Mouse (Mus musculus): ENCODE measurements around the gene Ckb. TPM values are rescaled to one million over a fixed set of nuclear protein-coding genes. Genes with fewer than 3 reads are reported as not detected.
A peak's percentile ranks its signal among the peaks of the same experiment; 100 is the strongest.

The Ckb gene
- polyA plus RNA-seq, 1 experiment from 2014 or later: 2,635 TPM

GRCm38 (mm10) chr12:111700920-111701458 is 28.9 kb upstream of the Ckb start:
- 0 out of 2 replicates have a peak overlapping the region, but pooled peaks have one; percentile 20 for H3K9ac ChIP-seq (replicated peaks)

GRCm38 (mm10) chr12:111699542-111699941 is 27.4 kb upstream of the Ckb start:
- 80% methylated on average over 4 of the region's 4 CpGs for WGBS
- no peak overlapping the region for H3K4me3 ChIP-seq
- peaks cover 18% of the 10 kb centered on the region for H3K4me1 ChIP-seq
- no peak for ATAC-seq (ENCODE audit: low FRiP score, low read depth)
- H3K4me2 ChIP-seq (replicated peaks): no peak overlapping the region
- no peak overlapping the region for H3K9ac ChIP-seq (replicated peaks)
- H3K27me3 ChIP-seq: no peaks in the 10 kb centered on the region
- H3K9me3 ChIP-seq: no peaks in the 10 kb centered on the region
- H3K27ac ChIP-seq (replicated peaks): no peak overlapping the region
- H3K36me3 ChIP-seq: no peaks in the 10 kb centered on the region

More at GRCm38 (mm10) chr12:111700920-111701458, 28.9 kb upstream of the Ckb start:
- ATAC-seq (ENCODE audit: low FRiP score, low read depth): no peak
- no peak overlapping the region for H3K4me2 ChIP-seq (replicated peaks)
- H3K4me3 ChIP-seq: no peak overlapping the region
- no peak overlapping the region for H3K27ac ChIP-seq (replicated peaks)
- H3K36me3 ChIP-seq: peaks cover 6% of the 10 kb centered on the region; the same call in 1 of the 2 replicates
- no peaks in the 10 kb centered on the region for H3K27me3 ChIP-seq
- WGBS: 73% methylated on average over 9 of the region's 9 CpGs
- no peaks in the 10 kb centered on the region for H3K9me3 ChIP-seq
- H3K4me1 ChIP-seq: peaks cover 3% of the 10 kb centered on the region

GRCm38 (mm10) chr12:111698346-111698913 is 26.3 kb upstream of the Ckb start:
- 0 out of 2 replicates have a peak overlapping the region, but pooled peaks have one; percentile 28 for H3K9ac ChIP-seq (replicated peaks)
- no peaks in the 10 kb centered on the region for H3K9me3 ChIP-seq
- H3K36me3 ChIP-seq: no peaks in the 10 kb centered on the region
- no peak for ATAC-seq (ENCODE audit: low FRiP score, low read depth)
- H3K27ac ChIP-seq (replicated peaks): no peak overlapping the region
- H3K4me2 ChIP-seq (replicated peaks): no peak overlapping the region
- H3K27me3 ChIP-seq: no peaks in the 10 kb centered on the region
- no peak overlapping the region for H3K4me3 ChIP-seq
- WGBS: 90% methylated on average over 6 of the region's 6 CpGs
- peaks cover 29% of the 10 kb centered on the region for H3K4me1 ChIP-seq

GRCm38 (mm10) chr12:111697708-111698107 is 25.6 kb upstream of the Ckb start:
- no peak for ATAC-seq (ENCODE audit: low FRiP score, low read depth)
- H3K4me2 ChIP-seq (replicated peaks): no peak overlapping the region
- no peaks in the 10 kb centered on the region for H3K36me3 ChIP-seq
- no peak overlapping the region for H3K4me3 ChIP-seq
- no peaks in the 10 kb centered on the region for H3K27me3 ChIP-seq
- WGBS: 71% methylated on average over 4 of the region's 4 CpGs
- H3K9me3 ChIP-seq: no peaks in the 10 kb centered on the region
- 0 out of 2 replicates have a peak overlapping the region, but pooled peaks have one; percentile 28 for H3K9ac ChIP-seq (replicated peaks)
- no peak overlapping the region for H3K27ac ChIP-seq (replicated peaks)
- H3K4me1 ChIP-seq: peaks cover 36% of the 10 kb centered on the region

GRCm38 (mm10) chr12:111696239-111696638 is 24.1 kb upstream of the Ckb start:
- H3K4me2 ChIP-seq (replicated peaks): no peak overlapping the region
- no peaks in the 10 kb centered on the region for H3K9me3 ChIP-seq
- H3K4me1 ChIP-seq: peaks cover 51% of the 10 kb centered on the region
- no peaks in the 10 kb centered on the region for H3K27me3 ChIP-seq
- 17% methylated on average over 6 of the region's 6 CpGs for WGBS
- no peak overlapping the region for H3K4me3 ChIP-seq
- H3K36me3 ChIP-seq: no peaks in the 10 kb centered on the region
- H3K9ac ChIP-seq (replicated peaks): 0 out of 2 replicates have a peak overlapping the region, but pooled peaks have one; percentile 12
- H3K27ac ChIP-seq (replicated peaks): peak overlapping the region; percentile 99
- no peak for ATAC-seq (ENCODE audit: low FRiP score, low read depth)

- WGBS: 27% methylated on average over 13 of the region's 13 CpGs
- H3K9ac ChIP-seq (replicated peaks): peak overlapping the region; percentile 16
- H3K27me3 ChIP-seq: no peaks in the 10 kb centered on the region
- no peaks in the 10 kb centered on the region for H3K9me3 ChIP-seq
- peak overlapping the region; percentile 99 for H3K27ac ChIP-seq (replicated peaks)
- ATAC-seq (ENCODE audit: low FRiP score, low read depth): peak; percentile 42
- peak overlapping the region; percentile 48 for H3K4me2 ChIP-seq (replicated peaks)
- peaks cover 62% of the 10 kb centered on the region for H3K4me1 ChIP-seq
- H3K36me3 ChIP-seq: no peaks in the 10 kb centered on the region
- peak overlapping the region; percentile 13; the same call in 1 of the 2 replicates for H3K4me3 ChIP-seq
Observed at GRCm38 (mm10) chr12:111694880-111695804, 23.0 kb upstream of the Ckb start.

GRCm38 (mm10) chr12:111694271-111694781 is 22.2 kb upstream of the Ckb start:
- no peaks in the 10 kb centered on the region for H3K36me3 ChIP-seq
- WGBS: 2% methylated on average over 12 of the region's 12 CpGs
- H3K27me3 ChIP-seq: no peaks in the 10 kb centered on the region
- H3K4me3 ChIP-seq: peak overlapping the region; percentile 13
- H3K4me2 ChIP-seq (replicated peaks): peak overlapping the region; percentile 48
- peaks cover 65% of the 10 kb centered on the region for H3K4me1 ChIP-seq
- peak overlapping the region; percentile 16 for H3K9ac ChIP-seq (replicated peaks)
- no peaks in the 10 kb centered on the region for H3K9me3 ChIP-seq
- peak overlapping the region; percentile 99 for H3K27ac ChIP-seq (replicated peaks)
- peak; percentile 7 for ATAC-seq (ENCODE audit: low FRiP score, low read depth)

- peak overlapping the region; percentile 48 for H3K4me2 ChIP-seq (replicated peaks)
- peak overlapping the region; percentile 20 for H3K9ac ChIP-seq (replicated peaks)
- WGBS: 7% methylated on average over 17 of the region's 18 CpGs
- no peaks in the 10 kb centered on the region for H3K36me3 ChIP-seq
- peak overlapping the region; percentile 13; the same call in 1 of the 2 replicates for H3K4me3 ChIP-seq
- peak overlapping the region; percentile 99 for H3K27ac ChIP-seq (replicated peaks)
- H3K27me3 ChIP-seq: no peaks in the 10 kb centered on the region
- ATAC-seq (ENCODE audit: low FRiP score, low read depth): peak; percentile 88
- H3K4me1 ChIP-seq: peaks cover 65% of the 10 kb centered on the region
- H3K9me3 ChIP-seq: no peaks in the 10 kb centered on the region
Observed at GRCm38 (mm10) chr12:111693341-111694270, 21.5 kb upstream of the Ckb start.

GRCm38 (mm10) chr12:111692899-111693298 is 20.8 kb upstream of the Ckb start:
- H3K27ac ChIP-seq (replicated peaks): peak overlapping the region; percentile 99
- ATAC-seq (ENCODE audit: low FRiP score, low read depth): no peak
- H3K36me3 ChIP-seq: no peaks in the 10 kb centered on the region
- peak overlapping the region; percentile 48 for H3K4me2 ChIP-seq (replicated peaks)
- H3K4me1 ChIP-seq: peaks cover 71% of the 10 kb centered on the region
- 70% methylated on average over 5 of the region's 5 CpGs for WGBS
- no peak overlapping the region for H3K4me3 ChIP-seq
- H3K9me3 ChIP-seq: no peaks in the 10 kb centered on the region
- H3K27me3 ChIP-seq: no peaks in the 10 kb centered on the region
- peak overlapping the region; percentile 20; the same call in 1 of the 2 replicates for H3K9ac ChIP-seq (replicated peaks)

GRCm38 (mm10) chr12:111691346-111691872 is 19.3 kb upstream of the Ckb start:
- 4% methylated on average over 5 of the region's 5 CpGs for WGBS
- Histone ChIP-seq H3K4me2 (replicated peaks) (0 out of 2 replicates have a peak overlapping the region, but pooled peaks have one; percentile 21), H3K4me3 (no peak overlapping the region), H3K9ac (replicated peaks) (0 out of 2 replicates have a peak overlapping the region, but pooled peaks have one; percentile 24), H3K9me3 (no peaks in the 10 kb centered on the region), H3K27me3 (no peaks in the 10 kb centered on the region), H3K4me1 (peaks cover 86% of the 10 kb centered on the region), H3K36me3 (no peaks in the 10 kb centered on the region), H3K27ac (replicated peaks) (peak overlapping the region; percentile 99)
- no peak for ATAC-seq (ENCODE audit: low FRiP score, low read depth)
